Mouse (Mus musculus): ENCODE results near the gene Pdlim1.

The Pdlim1 gene

DNA sequence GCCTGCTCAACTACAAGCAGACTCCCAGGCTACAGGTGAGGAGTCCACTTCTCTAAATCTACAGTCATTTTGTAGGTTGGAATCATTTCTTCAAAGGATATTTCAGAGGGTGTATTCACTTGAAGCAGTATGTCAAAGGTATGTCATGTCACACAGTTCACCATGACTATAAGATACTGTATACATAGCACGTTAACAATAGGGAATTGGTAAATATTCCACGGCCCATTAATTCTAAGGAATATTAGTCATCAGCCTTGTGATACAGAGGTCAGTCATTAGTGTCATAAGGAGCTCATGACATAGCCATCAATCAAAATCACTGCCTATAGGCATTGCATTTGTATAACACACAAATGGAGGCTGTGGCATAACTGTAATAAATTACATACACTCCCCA, 13.1 kb upstream of the Pdlim1 start:
- DNase-seq (ENCODE audit: low read depth, low spot score), result no peak

DNA sequence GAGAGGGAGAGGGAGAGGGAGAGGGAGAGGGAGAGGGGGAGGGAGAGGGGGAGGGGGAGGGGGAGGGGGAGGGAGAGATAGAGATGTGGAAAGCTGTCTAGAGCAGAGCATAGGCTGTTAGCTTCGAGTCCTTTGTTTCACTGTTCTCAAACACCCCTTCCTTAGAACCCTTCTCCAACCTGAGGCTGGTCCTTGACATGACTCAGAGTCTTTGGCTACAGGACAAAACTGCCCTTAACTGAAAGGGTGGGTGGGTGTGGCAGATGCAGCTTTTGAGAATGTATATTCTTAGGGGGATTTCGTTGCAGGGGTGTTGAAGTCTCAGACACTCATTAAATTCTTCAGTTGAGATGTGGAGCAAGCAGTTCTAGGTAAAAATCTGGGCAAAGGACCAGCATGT, 11.8 kb upstream of the Pdlim1 start:
- no peak for DNase-seq (ENCODE audit: low read depth, low spot score)

- DNase-seq (ENCODE audit: low read depth, low spot score), result no peak
Measured at GRCm38 (mm10) chr19:40278372-40279023, 6.9 kb upstream of the Pdlim1 start.

- DNase-seq (ENCODE audit: low read depth, low spot score), result no peak
Measured at GRCm38 (mm10) chr19:40277494-40277893, 5.9 kb upstream of the Pdlim1 start.

GRCm38 (mm10) chr19:40275401-40276188, 4.0 kb upstream of the Pdlim1 start:
- no peak for DNase-seq (ENCODE audit: low read depth, low spot score)

- peak; percentile 23 for DNase-seq (ENCODE audit: low read depth, low spot score)
Measured at GRCm38 (mm10) chr19:40272674-40273073, 1.0 kb upstream of the Pdlim1 start.

- peak; percentile 23 for DNase-seq (ENCODE audit: low read depth, low spot score)
Measured at GRCm38 (mm10) chr19:40270351-40271307, 1.0 kb downstream of the Pdlim1 start.

DNA sequence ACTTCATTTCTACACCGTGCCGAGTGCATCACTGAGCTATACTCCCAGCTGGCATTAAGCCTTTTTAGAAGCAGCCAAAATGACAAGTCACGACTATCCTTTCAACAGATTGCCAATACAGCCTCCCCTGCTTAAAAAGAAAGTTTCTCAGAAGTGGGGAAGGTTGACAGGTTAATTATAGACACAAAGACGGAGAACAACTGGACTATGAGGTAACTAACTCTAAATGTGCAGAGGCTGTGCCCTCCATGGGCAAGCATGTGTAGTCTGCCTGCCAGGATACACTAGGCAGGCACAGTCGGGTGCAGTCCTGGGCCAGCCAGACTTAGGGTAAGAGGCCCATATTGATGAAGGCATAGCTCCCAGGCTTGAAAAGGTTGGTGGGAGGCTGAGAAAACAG, 2.1 kb downstream of the Pdlim1 start:
- DNase-seq (ENCODE audit: low read depth, low spot score), result no peak

DNA sequence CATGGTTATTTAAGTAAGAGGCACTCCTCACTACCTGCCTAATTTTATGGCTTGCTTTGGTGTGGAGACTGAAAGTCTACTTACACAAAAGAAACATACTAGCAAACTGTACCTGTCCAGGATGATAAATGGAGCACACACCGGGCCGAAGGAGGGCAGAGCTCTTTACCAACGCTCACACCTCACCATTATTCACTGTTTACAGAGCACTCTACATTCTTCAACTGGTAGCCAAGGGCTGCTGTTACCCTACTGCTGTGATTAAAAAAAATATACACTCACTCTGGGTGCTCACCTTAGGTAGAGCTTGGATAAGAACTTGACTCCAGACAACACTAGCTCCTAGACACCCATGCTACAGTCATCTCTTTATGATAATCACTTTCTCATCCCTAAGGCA, 3.1 kb downstream of the Pdlim1 start:
- DNase-seq (ENCODE audit: low read depth, low spot score), result no peak

DNA sequence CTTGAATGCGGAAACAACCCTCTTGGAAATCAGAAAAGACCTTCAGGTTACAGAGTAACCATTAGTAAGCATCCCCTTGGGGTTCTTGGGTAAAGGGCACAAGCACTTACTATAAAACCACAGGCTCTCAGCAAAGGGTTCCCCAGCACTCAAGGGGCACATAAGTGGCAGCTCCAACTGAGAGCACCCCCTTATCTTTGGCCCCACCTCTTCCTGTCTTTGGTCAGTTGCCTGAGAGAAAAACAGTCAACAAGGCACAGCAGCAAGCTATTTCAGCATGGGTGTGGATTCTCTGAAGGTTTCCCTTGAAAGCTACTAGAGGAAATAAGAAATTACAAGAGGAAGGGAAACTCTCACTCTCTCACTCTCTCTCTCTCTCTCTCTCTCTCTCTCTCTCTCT, 4.3 kb downstream of the Pdlim1 start:
- DNase-seq (ENCODE audit: low read depth, low spot score), result no peak

DNA sequence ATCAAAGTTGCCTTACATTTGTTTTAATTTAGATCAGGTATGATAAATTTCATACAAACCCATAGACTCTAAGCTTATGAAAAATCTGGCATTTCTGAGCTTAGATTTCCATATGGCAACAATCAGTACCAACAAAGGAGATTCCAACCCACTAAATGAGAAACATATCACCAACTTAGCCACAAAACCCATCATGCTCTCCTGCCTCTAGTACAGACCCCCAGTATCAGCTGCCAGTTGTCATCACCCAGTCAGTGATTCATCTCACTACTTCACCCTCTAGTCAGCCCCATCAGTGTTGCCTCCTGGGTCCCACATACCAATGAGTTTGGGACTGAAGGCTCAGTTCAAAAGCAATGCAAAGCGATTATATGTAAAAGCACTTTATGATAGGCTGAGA, 12.2 kb downstream of the Pdlim1 start:
- DNase-seq (ENCODE audit: low read depth, low spot score), result no peak

GRCm38 (mm10) chr19:40257396-40257795, 14.2 kb downstream of the Pdlim1 start:
- no peak for DNase-seq (ENCODE audit: low read depth, low spot score)

GRCm38 (mm10) chr19:40256376-40257050, 15.1 kb downstream of the Pdlim1 start:
- DNase-seq (ENCODE audit: low read depth, low spot score), result no peak

GRCm38 (mm10) chr19:40255561-40255960, 16.1 kb downstream of the Pdlim1 start:
- no peak for DNase-seq (ENCODE audit: low read depth, low spot score)

- DNase-seq (ENCODE audit: low read depth, low spot score), result no peak
Measured at GRCm38 (mm10) chr19:40254741-40255140, 16.9 kb downstream of the Pdlim1 start.

DNA sequence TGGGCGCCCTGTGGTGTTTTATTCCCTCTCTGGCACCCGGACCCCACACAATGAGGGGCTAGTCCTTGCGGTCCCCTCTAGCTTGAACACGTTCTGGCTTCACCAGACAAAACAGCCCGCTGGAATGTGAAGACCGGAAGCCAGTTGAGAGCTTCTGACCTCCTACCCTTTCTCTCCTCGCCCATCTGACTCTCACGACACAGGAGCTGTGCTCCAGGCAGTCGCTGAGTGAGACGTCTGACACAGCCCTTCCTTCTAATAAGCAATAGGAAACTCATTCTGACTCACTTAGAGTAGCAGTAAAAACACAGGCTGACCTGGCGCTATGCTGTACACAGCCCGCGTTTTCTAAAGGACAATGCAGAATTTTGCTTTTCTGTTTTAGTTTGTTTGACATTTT, 17.9 kb downstream of the Pdlim1 start:
- DNase-seq (ENCODE audit: low read depth, low spot score), result no peak

GRCm38 (mm10) chr19:40251115-40251514, 20.5 kb downstream of the Pdlim1 start:
- no peak for DNase-seq (ENCODE audit: low read depth, low spot score)

GRCm38 (mm10) chr19:40249352-40249751, 22.3 kb downstream of the Pdlim1 start:
- DNase-seq (ENCODE audit: low read depth, low spot score), result no peak

DNA sequence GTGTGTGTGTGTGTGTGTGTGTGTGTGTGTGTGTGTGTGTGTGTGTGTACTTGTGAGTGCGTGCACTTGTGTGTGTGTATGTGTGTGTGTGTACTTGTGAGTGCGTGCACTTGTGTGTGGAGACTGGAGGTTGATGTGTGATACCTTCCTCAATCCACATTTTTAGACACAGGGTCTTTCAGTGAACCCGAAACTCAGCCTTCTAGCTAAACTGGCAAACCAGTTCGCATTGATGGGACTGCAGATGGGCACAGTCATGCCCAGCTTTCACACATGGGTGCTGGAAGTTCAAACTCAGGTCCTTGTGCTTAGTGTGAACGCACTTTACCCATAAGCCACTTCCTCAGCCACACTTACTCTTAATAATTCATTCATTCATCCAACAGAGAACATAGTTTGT, 23.2 kb downstream of the Pdlim1 start:
- no peak for DNase-seq (ENCODE audit: low read depth, low spot score)

GRCm38 (mm10) chr19:40247268-40247666, 24.4 kb downstream of the Pdlim1 start:
- no peak for DNase-seq (ENCODE audit: low read depth, low spot score)

DNA sequence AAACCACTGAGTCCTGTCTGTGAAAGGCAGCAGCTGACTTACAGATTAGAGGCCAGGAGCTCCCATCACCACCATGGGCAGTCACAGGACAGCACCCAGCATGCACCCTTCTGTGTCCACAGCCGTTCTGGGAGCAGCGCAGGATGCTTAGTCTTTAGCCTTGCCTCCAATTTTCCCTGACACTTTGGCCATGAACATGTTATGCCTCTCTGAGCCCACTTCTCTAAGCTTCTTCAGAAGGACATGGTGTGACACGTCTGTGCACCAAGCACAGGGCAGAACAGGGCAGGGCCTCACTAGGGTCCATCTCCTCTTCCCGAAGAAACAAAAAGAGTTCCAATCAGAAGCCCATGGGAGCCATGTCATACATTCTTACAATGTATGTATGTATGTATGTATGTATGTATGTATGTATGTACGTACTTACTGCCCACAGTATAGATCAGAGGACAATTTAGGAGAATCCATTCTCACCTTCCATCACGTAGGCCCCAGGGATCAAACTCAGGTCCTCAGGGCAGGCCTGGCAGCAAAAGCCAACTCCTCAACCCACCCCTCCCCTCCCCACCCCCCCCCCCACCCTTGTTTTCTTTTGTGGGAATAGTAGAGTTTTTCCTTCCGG, 24.9 kb downstream of the Pdlim1 start:
- DNase-seq (ENCODE audit: low read depth, low spot score), result no peak

Data from mesoderm, embryonic 11.5 days (tissue).